ENCODE assay signal across 27 mouse cellular contexts in the genomic region with DNA sequence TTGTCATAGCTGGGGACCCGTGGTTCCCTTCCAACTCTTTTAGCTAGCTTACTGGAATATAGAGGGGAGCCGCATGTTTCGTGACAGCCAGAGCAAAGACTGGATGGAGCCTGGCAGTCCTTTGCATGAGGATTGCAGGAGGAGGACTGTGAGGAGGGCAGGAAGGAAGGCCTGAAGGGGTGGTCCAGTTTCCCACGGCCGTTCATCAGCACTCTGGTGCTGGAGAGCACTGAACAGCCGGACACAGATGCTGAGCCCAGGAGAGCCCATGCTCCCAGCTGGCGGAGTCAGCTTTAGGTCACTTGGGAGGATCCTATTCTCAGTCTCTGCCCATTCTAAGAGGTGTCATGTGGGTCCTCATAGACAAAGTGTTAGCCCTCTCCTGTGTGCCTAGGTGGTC. TPM values are rescaled to one million over a fixed set of nuclear protein-coding genes. Genes with fewer than 3 reads are reported as not detected.
DNase-seq lines count a peak whose midpoint lies in the region; ATAC-seq and TF ChIP-seq lines count a peak whose summit lies in the region.
"Had no signal": no experiment of that assay in that cellular context is flagged by ENCODE, and none has a peak within 500 bp of the region (broad histone marks: within the 10 kb centered on the region; RNA-seq: fewer than 3 reads in every experiment).

No protein-coding gene starts in this region.

- no peaks in the 10 kb centered on the region for H3K27me3 ChIP-seq in liver, adult 2 months (ENCODE audit: control insufficient read depth, insufficient read depth, low read length)
- no peaks in the 10 kb centered on the region for H3K27me3 ChIP-seq in liver, embryonic 12.5 days (replicated peaks)
- H3K27me3 ChIP-seq in intestine, embryonic 15.5 days (replicated peaks), result no peaks in the 10 kb centered on the region
- no peaks in the 10 kb centered on the region for H3K27me3 ChIP-seq in midbrain, embryonic 16.5 days (ENCODE audit: control insufficient read depth, insufficient read depth, low read depth, low read length)
- H3K27me3 ChIP-seq: embryonic facial prominence, embryonic 13.5 days; forebrain, embryonic 15.5 days; heart, embryonic 15.5 days; hindbrain, embryonic 15.5 days; limb, embryonic 12.5 days; liver, embryonic 13.5 days; midbrain, embryonic 13.5 days; neural tube, embryonic 15.5 days had no signal

- intact Hi-C loops in heart, postnatal 10 days (cut with DNase I), result no loop called here
- intact Hi-C loops in heart, postnatal 36 days (cut with DNase I), result no loop called here

- peak overlapping the region; percentile 66 for H3K27ac ChIP-seq in liver, adult 2 months (replicated peaks; ENCODE audit: insufficient read depth, low read depth, low read length)
- no peak overlapping the region for H3K27ac ChIP-seq in liver, embryonic 12.5 days
- H3K27ac ChIP-seq in ES-E14 (ENCODE audit: insufficient read depth, low read depth, low read length, poor library complexity, severe bottlenecking), result peak overlapping the region; percentile 38; the same call in 1 of the 2 replicates
- peak overlapping the region; percentile 55 for H3K27ac ChIP-seq in intestine, embryonic 15.5 days
- H3K27ac ChIP-seq in midbrain, embryonic 16.5 days (ENCODE audit: low read length), result no peak overlapping the region
- H3K27ac ChIP-seq: embryonic facial prominence, embryonic 13.5 days; forebrain, embryonic 10.5 days; forebrain, embryonic 15.5 days; heart, embryonic 15.5 days; hindbrain, embryonic 10.5 days; hindbrain, embryonic 15.5 days; limb, embryonic 12.5 days; liver, embryonic 13.5 days; midbrain, embryonic 13.5 days; neural tube, embryonic 15.5 days had no signal

- in situ Hi-C loops in ES-E14 (cut with MboI; ENCODE audit: low sequenced_read_pairs in 2 of 2, unreplicated experiment in 2 of 2), result no loop called here

- H3K79me2 ChIP-seq in liver, adult 2 months (ENCODE audit: control insufficient read depth, insufficient read depth, low read length), result no peaks in the 10 kb centered on the region

- H3K9ac ChIP-seq in liver, adult 2 months (ENCODE audit: low read depth, low read length), result no peak overlapping the region
- H3K9ac ChIP-seq in liver, embryonic 12.5 days, result no peak overlapping the region
- H3K9ac ChIP-seq in ES-E14 (ENCODE audit: insufficient read depth, low read depth, low read length, poor library complexity, severe bottlenecking), result no peak overlapping the region
- no peak overlapping the region for H3K9ac ChIP-seq in intestine, embryonic 15.5 days
- H3K9ac ChIP-seq in midbrain, embryonic 16.5 days (ENCODE audit: low read depth, low read length), result no peak overlapping the region
- H3K9ac ChIP-seq: embryonic facial prominence, embryonic 13.5 days; forebrain, embryonic 15.5 days; heart, embryonic 15.5 days; hindbrain, embryonic 15.5 days; limb, embryonic 12.5 days; liver, embryonic 13.5 days; midbrain, embryonic 13.5 days; neural tube, embryonic 15.5 days had no signal

- no peaks in the 10 kb centered on the region for H3K9me3 ChIP-seq in liver, embryonic 12.5 days (replicated peaks)
- H3K9me3 ChIP-seq in ES-E14 (ENCODE audit: control insufficient read depth, insufficient read depth, low read depth, low read length), result no peaks in the 10 kb centered on the region
- no peaks in the 10 kb centered on the region for H3K9me3 ChIP-seq in intestine, embryonic 15.5 days
- H3K9me3 ChIP-seq in midbrain, embryonic 16.5 days (replicated peaks; ENCODE audit: control insufficient read depth, low read length, poor library complexity, severe bottlenecking), result no peaks in the 10 kb centered on the region
- H3K9me3 ChIP-seq: embryonic facial prominence, embryonic 13.5 days; forebrain, embryonic 10.5 days; forebrain, embryonic 15.5 days; heart, embryonic 15.5 days; hindbrain, embryonic 10.5 days; hindbrain, embryonic 15.5 days; limb, embryonic 12.5 days; liver, embryonic 13.5 days; midbrain, embryonic 13.5 days; neural tube, embryonic 15.5 days had no signal

- 78% methylated on average over 7 of the region's 7 CpGs for WGBS in liver, adult 2 months
- 69% methylated on average over 7 of the region's 7 CpGs for WGBS in liver, embryonic 12.5 days (ENCODE audit: insufficient replicate concordance)
- WGBS in intestine, embryonic 15.5 days, result 70% methylated on average over 7 of the region's 7 CpGs
- WGBS in midbrain, embryonic 16.5 days, result 93% methylated on average over 7 of the region's 7 CpGs

- no peak overlapping the region for H3K4me2 ChIP-seq in liver, embryonic 12.5 days
- H3K4me2 ChIP-seq in intestine, embryonic 15.5 days (replicated peaks), result no peak overlapping the region
- H3K4me2 ChIP-seq in midbrain, embryonic 16.5 days (ENCODE audit: low read length), result no peak overlapping the region
- H3K4me2 ChIP-seq: embryonic facial prominence, embryonic 13.5 days; forebrain, embryonic 15.5 days; heart, embryonic 15.5 days; hindbrain, embryonic 15.5 days; limb, embryonic 12.5 days; liver, embryonic 13.5 days; midbrain, embryonic 13.5 days; neural tube, embryonic 15.5 days had no signal

- TF ChIP-seq POLR2A in liver, adult 2 months (IDR thresholded peaks at IDR 0.05; ENCODE audit: extremely low read depth, insufficient read depth, low read length), result no peak

- no peak for ATAC-seq in liver, embryonic 12.5 days
- peak; percentile 44 for ATAC-seq in intestine, embryonic 15.5 days
- no peak for ATAC-seq in midbrain, embryonic 16.5 days
- ATAC-seq: forebrain, embryonic 15.5 days; midbrain, embryonic 13.5 days had no signal

- H3K4me1 ChIP-seq in liver, adult 2 months (ENCODE audit: control insufficient read depth, insufficient read depth, low read length), result peaks cover 24% of the 10 kb centered on the region
- H3K4me1 ChIP-seq in liver, embryonic 12.5 days, result peaks cover 18% of the 10 kb centered on the region
- H3K4me1 ChIP-seq in ES-E14 (ENCODE audit: control insufficient read depth in 2 of 2, insufficient read depth in 2 of 2, low read length in 2 of 2, poor library complexity in 1 of 2), result peaks cover 7 to 43% of the 10 kb centered on the region in 2 experiments
- peaks cover 18% of the 10 kb centered on the region for H3K4me1 ChIP-seq in intestine, embryonic 15.5 days (replicated peaks)
- no peaks in the 10 kb centered on the region for H3K4me1 ChIP-seq in midbrain, embryonic 16.5 days (ENCODE audit: control insufficient read depth, insufficient read depth, low read length)
- H3K4me1 ChIP-seq: embryonic facial prominence, embryonic 13.5 days; forebrain, embryonic 15.5 days; heart, embryonic 15.5 days; hindbrain, embryonic 15.5 days; limb, embryonic 12.5 days; midbrain, embryonic 13.5 days; neural tube, embryonic 15.5 days had no signal

- no peak for TF ChIP-seq CTCF in liver, adult 2 months (IDR thresholded peaks at IDR 0.05; ENCODE audit: low read depth, low read length)

- H3K4me3 ChIP-seq in liver, adult 2 months (ENCODE audit: insufficient read depth, low read depth, low read length), result no peak overlapping the region
- H3K4me3 ChIP-seq in liver, embryonic 12.5 days, result no peak overlapping the region
- H3K4me3 ChIP-seq in ES-E14 (ENCODE audit: insufficient read depth in 1 of 2, low read depth in 1 of 2, low read length in 2 of 2, poor library complexity in 1 of 2, severe bottlenecking in 1 of 2), result no peak overlapping the region
- no peak overlapping the region for H3K4me3 ChIP-seq in intestine, embryonic 15.5 days (replicated peaks)
- H3K4me3 ChIP-seq in midbrain, embryonic 16.5 days (ENCODE audit: low read depth, low read length), result no peak overlapping the region
- H3K4me3 ChIP-seq: embryonic facial prominence, embryonic 13.5 days; forebrain, embryonic 10.5 days; forebrain, embryonic 15.5 days; heart, embryonic 15.5 days; hindbrain, embryonic 10.5 days; hindbrain, embryonic 15.5 days; limb, embryonic 12.5 days; liver, embryonic 13.5 days; midbrain, embryonic 13.5 days; neural tube, embryonic 15.5 days had no signal

- peaks cover 4% of the 10 kb centered on the region for H3K36me3 ChIP-seq in liver, adult 2 months (ENCODE audit: control insufficient read depth, insufficient read depth, low read length)
- H3K36me3 ChIP-seq in liver, embryonic 12.5 days, result peaks cover 10% of the 10 kb centered on the region; the same call in 1 of the 2 replicates
- H3K36me3 ChIP-seq in ES-E14 (ENCODE audit: control insufficient read depth, insufficient read depth, low read length, poor library complexity, severe bottlenecking), result peaks cover 14% of the 10 kb centered on the region
- peaks cover 3% of the 10 kb centered on the region; the same call in 1 of the 2 replicates for H3K36me3 ChIP-seq in intestine, embryonic 15.5 days
- no peaks in the 10 kb centered on the region for H3K36me3 ChIP-seq in midbrain, embryonic 16.5 days (ENCODE audit: control insufficient read depth, insufficient read depth, low read length)
- H3K36me3 ChIP-seq: forebrain, embryonic 15.5 days; hindbrain, embryonic 10.5 days; hindbrain, embryonic 15.5 days; midbrain, embryonic 13.5 days; neural tube, embryonic 15.5 days had no signal

- peak; percentile 54 to 59 for DNase-seq in heart, postnatal 10 days
- no peak for DNase-seq in heart, postnatal 36 days
- no peak for DNase-seq in liver, adult 2 months (ENCODE audit: extremely low read depth, low read depth, low spot score)
- no peak for DNase-seq in ES-E14 (ENCODE audit: low read depth, low spot score)
- no peak for DNase-seq in frontal cortex, adult 2 months (ENCODE audit: extremely low spot score in 1 of 2, low spot score in 1 of 2)
- DNase-seq: adrenal gland, postnatal 14 days; cerebellum, adult 11-12 months; cerebellum, adult 9-11 months; gastrocnemius, postnatal 10 days; layer of hippocampus, adult 9-11 months; liver, embryonic 13.5 days; retina, postnatal 1 day; right cerebral cortex, postnatal 14 days; thymus, postnatal 4 days had no signal

RNA-seq across cellular contexts. Expression of a gene that starts 9.0 kb away (rescaled TPM):
- total RNA-seq in heart, postnatal 10 days (2021), result under 1 TPM in 1 of 2 experiments, not detected in 1; 0.30 TPM
- under 1 TPM in 1 of 2 experiments, not detected in 1; 0.60 TPM for total RNA-seq in heart, postnatal 36 days (2021)
- not detected in 2 replicates for total RNA-seq in liver, adult 2 months (2014; rRNA removed)
- 0.16 TPM in 1 of 2 replicates, not detected in the other for polyA plus RNA-seq in liver, adult 2 months (2012; rRNA removed)
- 0.13 TPM in 1 of 2 replicates, not detected in the other for polyA plus RNA-seq in liver, embryonic 12.5 days (2016; fragmentation: Nextera tagmentation; extraction: Ambion mirVana)
- total RNA-seq in ES-E14 (2012; rRNA removed), result 0.22 and 0.53 TPM in 2 replicates
- polyA plus RNA-seq in intestine, embryonic 15.5 days (2015; fragmentation: Nextera tagmentation; extraction: Ambion mirVana), result 0.26 and 0.32 TPM in 2 replicates
- polyA plus RNA-seq in frontal cortex, adult 2 months (2012; rRNA removed), result 0.64 and 1.3 TPM in 2 replicates
- not detected in 2 replicates for polyA plus RNA-seq in midbrain, embryonic 16.5 days (2015; fragmentation: Nextera tagmentation; extraction: Ambion mirVana)
- polyA plus RNA-seq: embryonic facial prominence, embryonic 13.5 days; forebrain, embryonic 10.5 days; forebrain, embryonic 15.5 days; heart, embryonic 15.5 days; hindbrain, embryonic 10.5 days; hindbrain, embryonic 15.5 days; liver, embryonic 13.5 days; midbrain, embryonic 13.5 days; neural tube, embryonic 15.5 days; testis, adult 2 months had no signal

RNA-seq across cellular contexts. Expression of a gene that starts 12.2 kb away (rescaled TPM):
- 10 to 100 TPM; 15.3 to 18.4 TPM for total RNA-seq in heart, postnatal 10 days (2021)
- 10 to 100 TPM; 18.6 to 23.6 TPM for total RNA-seq in heart, postnatal 36 days (2021)
- total RNA-seq in liver, adult 2 months (2014; rRNA removed), result 37.5 and 44.2 TPM in 2 replicates
- 27.9 and 43.0 TPM in 2 replicates for polyA plus RNA-seq in liver, adult 2 months (2012; rRNA removed)
- 7.3 and 7.5 TPM in 2 replicates for polyA plus RNA-seq in liver, embryonic 12.5 days (2016; fragmentation: Nextera tagmentation; extraction: Ambion mirVana)
- 28.0 and 40.1 TPM in 2 replicates for total RNA-seq in ES-E14 (2012; rRNA removed)
- 43.5 and 45.9 TPM in 2 replicates for polyA plus RNA-seq in intestine, embryonic 15.5 days (2015; fragmentation: Nextera tagmentation; extraction: Ambion mirVana)
- polyA plus RNA-seq in frontal cortex, adult 2 months (2012; rRNA removed), result 11.8 and 14.1 TPM in 2 replicates
- 2.0 and 2.2 TPM in 2 replicates for polyA plus RNA-seq in midbrain, embryonic 16.5 days (2015; fragmentation: Nextera tagmentation; extraction: Ambion mirVana)

Comparison
In these comparisons a context has a peak if more than half of its experiments do, and no peak if none do; other contexts are left out.
1. DNase-seq: peak in heart, postnatal 10 days (2 of 2); none in heart, postnatal 36 days (0 of 2), liver, adult 2 months (single experiment), ES-E14 (single experiment) and frontal cortex, adult 2 months (0 of 2).
2. H3K27ac ChIP-seq: peak in liver, adult 2 months (single experiment), ES-E14 (single experiment) and intestine, embryonic 15.5 days (single experiment); none in liver, embryonic 12.5 days (single experiment) and midbrain, embryonic 16.5 days (single experiment).